ENCODE assay signal across 21 mouse cellular contexts in the genomic region with DNA sequence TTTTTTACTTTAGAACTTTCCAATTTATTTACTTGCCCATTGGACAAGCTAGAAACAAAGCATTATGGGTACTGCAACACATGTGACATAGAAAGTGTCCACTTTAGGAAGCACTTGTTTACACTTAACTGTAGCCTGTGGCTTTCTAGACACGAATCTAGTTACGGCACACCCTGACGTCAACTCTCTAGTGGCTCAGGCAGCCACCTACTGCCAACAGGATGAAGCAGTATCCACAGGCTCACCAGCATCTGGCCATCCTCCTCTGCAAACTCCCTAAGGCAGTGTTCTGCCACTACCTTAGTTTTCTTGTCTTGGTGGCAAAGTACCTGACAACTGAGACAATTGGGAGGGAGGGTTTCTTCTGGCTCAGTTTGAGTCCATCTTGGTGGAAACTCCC. TPM values are rescaled to one million over a fixed set of nuclear protein-coding genes. Genes with fewer than 3 reads are reported as not detected.
DNase-seq lines count a peak whose midpoint lies in the region; ATAC-seq and TF ChIP-seq lines count a peak whose summit lies in the region.
"Had no signal": no experiment of that assay in that cellular context is flagged by ENCODE, and none has a peak within 500 bp of the region (broad histone marks: within the 10 kb centered on the region; RNA-seq: fewer than 3 reads in every experiment).

No protein-coding gene starts in this region.

- peaks cover 19% of the 10 kb centered on the region for H3K4me1 ChIP-seq in midbrain, embryonic 16.5 days (ENCODE audit: control insufficient read depth, insufficient read depth, low read length)
- peaks cover 26% of the 10 kb centered on the region for H3K4me1 ChIP-seq in hindbrain, embryonic 13.5 days (replicated peaks)

- 0 out of 2 replicates have a peak, but pooled peaks cover 2% of the 10 kb centered on the region for H3K9me3 ChIP-seq in midbrain, embryonic 16.5 days (replicated peaks; ENCODE audit: control insufficient read depth, low read length, poor library complexity, severe bottlenecking)
- no peaks in the 10 kb centered on the region for H3K9me3 ChIP-seq in hindbrain, embryonic 13.5 days
- H3K9me3 ChIP-seq: G1E; heart, embryonic 15.5 days had no signal

- no peak for TF ChIP-seq CTCF in layer of hippocampus, adult 2 months (conservative IDR thresholded peaks at IDR 0.05)

- peak overlapping the region; percentile 58; the same call in 1 of the 2 replicates for H3K27ac ChIP-seq in layer of hippocampus, adult 2 months
- H3K27ac ChIP-seq in midbrain, embryonic 16.5 days (ENCODE audit: low read length), result no peak overlapping the region
- no peak overlapping the region for H3K27ac ChIP-seq in hindbrain, embryonic 13.5 days
- H3K27ac ChIP-seq: embryonic facial prominence, embryonic 10.5 days; forebrain, embryonic 13.5 days; heart, embryonic 15.5 days; hindbrain, embryonic 14.5 days had no signal

- H3K36me3 ChIP-seq in midbrain, embryonic 16.5 days (ENCODE audit: control insufficient read depth, insufficient read depth, low read length), result no peaks in the 10 kb centered on the region
- H3K36me3 ChIP-seq in hindbrain, embryonic 13.5 days, result peaks cover 18% of the 10 kb centered on the region

- no peak overlapping the region for H3K4me2 ChIP-seq in midbrain, embryonic 16.5 days (ENCODE audit: low read length)
- no peak overlapping the region for H3K4me2 ChIP-seq in hindbrain, embryonic 13.5 days
- H3K4me2 ChIP-seq: forebrain, embryonic 13.5 days; heart, embryonic 11.5 days; heart, embryonic 15.5 days; hindbrain, embryonic 14.5 days had no signal

- 88% methylated on average over 3 of the region's 3 CpGs for WGBS in midbrain, embryonic 16.5 days
- 92% methylated on average over 3 of the region's 3 CpGs for WGBS in hindbrain, embryonic 13.5 days

- H3K4me3 ChIP-seq in layer of hippocampus, adult 2 months, result no peak overlapping the region
- no peak overlapping the region for H3K4me3 ChIP-seq in midbrain, embryonic 16.5 days (ENCODE audit: low read depth, low read length)
- no peak overlapping the region for H3K4me3 ChIP-seq in hindbrain, embryonic 13.5 days
- H3K4me3 ChIP-seq: embryonic facial prominence, embryonic 10.5 days; forebrain, embryonic 13.5 days; heart, adult 2 months; heart, embryonic 15.5 days had no signal

- ATAC-seq in midbrain, embryonic 16.5 days, result no peak
- ATAC-seq in hindbrain, embryonic 13.5 days (ENCODE audit: low FRiP score), result no peak
- ATAC-seq: activated CD4-positive, CD25-positive, alpha-beta regulatory T cell, adult 4 months; CD4-positive, CD25-positive, alpha-beta regulatory T cell, adult 4 months; forebrain, embryonic 13.5 days had no signal

- no peaks in the 10 kb centered on the region for H3K27me3 ChIP-seq in midbrain, embryonic 16.5 days (ENCODE audit: control insufficient read depth, insufficient read depth, low read depth, low read length)
- H3K27me3 ChIP-seq in hindbrain, embryonic 13.5 days, result no peaks in the 10 kb centered on the region
- H3K27me3 ChIP-seq: forebrain, embryonic 13.5 days; heart, embryonic 15.5 days had no signal

- DNase-seq in layer of hippocampus, adult 2 months (ENCODE audit: low spot score in 2 of 2), result no peak
- no peak for DNase-seq in layer of hippocampus, postnatal 36 days
- peak; percentile 60 for DNase-seq in T-cell, adult 2 months (ENCODE audit: low spot score)
- peak; percentile 56 for DNase-seq in brain, adult 2 months (ENCODE audit: low read depth, low spot score)
- peak; percentile 30 to 48 for DNase-seq in natural killer cell, adult 2 months (ENCODE audit: low spot score in 2 of 2)
- DNase-seq in kidney, adult 9 months, result no peak
- DNase-seq: adrenal gland, postnatal 25 days; gastrocnemius, postnatal 10 days; heart, postnatal 14 days had no signal

- H3K9ac ChIP-seq in midbrain, embryonic 16.5 days (ENCODE audit: low read depth, low read length), result no peak overlapping the region
- no peak overlapping the region for H3K9ac ChIP-seq in hindbrain, embryonic 13.5 days
- H3K9ac ChIP-seq: forebrain, embryonic 13.5 days; heart, embryonic 15.5 days; hindbrain, embryonic 14.5 days had no signal

RNA-seq across cellular contexts. Expression of a gene that starts 3.4 kb away (rescaled TPM):
- 10 to 100 TPM; 36.8 to 38.6 TPM for total RNA-seq in layer of hippocampus, adult 2 months (2021)
- 10 to 100 TPM; 32.7 to 41.9 TPM for total RNA-seq in layer of hippocampus, postnatal 36 days (2021)
- polyA plus RNA-seq in midbrain, embryonic 16.5 days (2015; fragmentation: Nextera tagmentation; extraction: Ambion mirVana), result 64.8 and 72.5 TPM in 2 replicates
- 69.1 and 69.7 TPM in 2 replicates for polyA plus RNA-seq in hindbrain, embryonic 13.5 days (2015; fragmentation: Nextera tagmentation; extraction: Ambion mirVana)

RNA-seq across cellular contexts. Expression of a gene that starts 32.7 kb away (rescaled TPM):
- total RNA-seq in layer of hippocampus, adult 2 months (2021), result not detected
- not detected for total RNA-seq in layer of hippocampus, postnatal 36 days (2021)
- polyA plus RNA-seq in midbrain, embryonic 16.5 days (2015; fragmentation: Nextera tagmentation; extraction: Ambion mirVana), result 1.7 and 2.0 TPM in 2 replicates
- polyA plus RNA-seq in hindbrain, embryonic 13.5 days (2015; fragmentation: Nextera tagmentation; extraction: Ambion mirVana), result 2.0 and 2.8 TPM in 2 replicates
- total RNA-seq: adrenal gland, postnatal 25 days; hematopoietic stem cell, adult 5-6 weeks had no signal
- polyA plus RNA-seq: G1E had no signal

RNA-seq across cellular contexts. Expression of a gene that starts 44.5 kb away (rescaled TPM):
- 10 to 100 TPM; 61.0 to 65.9 TPM for total RNA-seq in layer of hippocampus, adult 2 months (2021)
- total RNA-seq in layer of hippocampus, postnatal 36 days (2021), result 10 to 100 TPM; 58.9 to 67.8 TPM
- 51.9 and 53.2 TPM in 2 replicates for polyA plus RNA-seq in midbrain, embryonic 16.5 days (2015; fragmentation: Nextera tagmentation; extraction: Ambion mirVana)
- polyA plus RNA-seq in hindbrain, embryonic 13.5 days (2015; fragmentation: Nextera tagmentation; extraction: Ambion mirVana), result 69.8 and 75.4 TPM in 2 replicates

Comparison
In these comparisons a context has a peak if more than half of its experiments do, and no peak if none do; other contexts are left out.
1. DNase-seq: peak in T-cell, adult 2 months (single experiment), brain, adult 2 months (single experiment) and natural killer cell, adult 2 months (2 of 2); none in layer of hippocampus, adult 2 months (0 of 2), layer of hippocampus, postnatal 36 days (0 of 2) and kidney, adult 9 months (single experiment).